Mouse (Mus musculus) ovary, postnatal 14 days (tissue): ENCODE measurements at regions not wholly inside any gene's neighbourhood (a gene's known extent, or its start where the extent isn't known, plus 50 kb on each side); places are given as distances from the start of the nearest gene placed in this dataset.
A peak's percentile ranks its signal among the peaks of the same experiment; 100 is the strongest.
"Not testable (repeated sequence)": the region's sequence is repeated elsewhere in the genome, so short reads cannot be mapped to it uniquely, and the experiment has no call there.

ENCODE experiments used
- DNase-seq: peaks from one replicate; pipeline ENCODE4 v3.0.0; 2022; ENCODE audit warnings: low spot score

DNA sequence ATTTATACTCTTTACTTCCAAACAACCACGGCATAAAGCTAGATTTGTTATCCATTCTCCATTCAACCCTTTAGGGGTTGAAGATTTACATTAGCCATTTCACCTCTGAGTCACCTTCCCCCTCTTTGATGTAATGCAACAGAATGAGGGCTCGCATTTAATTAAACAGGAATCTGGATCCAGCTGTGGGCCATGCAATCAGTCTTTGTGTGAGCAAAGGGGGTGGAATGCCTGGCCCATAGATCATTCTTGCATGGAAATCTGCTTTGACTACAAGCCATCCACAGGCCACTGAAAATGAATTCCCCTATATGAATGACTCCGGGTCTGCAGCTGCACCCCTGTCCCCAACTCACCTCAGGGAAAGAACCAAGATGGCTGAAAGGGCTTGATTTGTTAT, 574.4 kb downstream of the Cypt12 start:
- no peak for DNase-seq

DNA sequence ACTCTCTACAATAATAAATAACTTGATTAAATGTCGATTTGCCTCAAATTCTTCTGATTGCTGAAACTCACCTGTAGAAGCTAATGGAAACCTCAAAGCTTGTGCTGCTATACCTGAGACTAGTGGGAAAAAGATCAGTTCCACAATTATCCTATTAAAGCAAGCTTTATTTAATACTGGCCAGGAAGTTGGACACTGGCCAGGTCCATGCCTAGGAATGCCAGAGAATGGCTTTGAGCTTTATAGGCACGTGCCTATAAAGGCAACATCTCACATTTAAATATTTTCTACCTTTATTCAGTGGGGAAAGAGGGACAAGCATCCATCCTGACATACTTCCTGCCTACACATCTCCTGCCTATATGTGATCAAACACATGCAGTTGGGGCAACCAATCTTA, 575.8 kb downstream of the Cypt12 start:
- DNase-seq = no peak

DNA sequence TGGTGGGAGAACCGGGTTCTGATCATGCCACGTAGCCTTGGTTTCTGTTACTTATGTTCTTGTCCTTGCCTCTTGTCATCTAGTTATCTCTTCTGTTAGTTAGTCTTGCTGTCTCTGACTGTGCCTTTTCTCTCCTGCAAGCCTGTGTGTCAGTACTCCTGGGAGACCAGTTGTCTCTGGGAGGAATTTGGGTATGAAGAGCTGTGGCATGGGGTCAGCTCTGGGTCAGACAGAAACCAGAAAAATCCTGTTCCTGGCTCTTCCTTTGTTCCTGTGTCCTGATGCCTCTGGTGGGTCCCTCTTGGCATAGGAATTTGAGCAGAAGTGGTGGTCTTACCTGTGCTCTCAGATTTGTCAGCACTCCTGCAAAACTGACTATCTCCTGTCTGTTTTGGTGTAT, 609.0 kb downstream of the Cypt12 start:
- no peak for DNase-seq

DNA sequence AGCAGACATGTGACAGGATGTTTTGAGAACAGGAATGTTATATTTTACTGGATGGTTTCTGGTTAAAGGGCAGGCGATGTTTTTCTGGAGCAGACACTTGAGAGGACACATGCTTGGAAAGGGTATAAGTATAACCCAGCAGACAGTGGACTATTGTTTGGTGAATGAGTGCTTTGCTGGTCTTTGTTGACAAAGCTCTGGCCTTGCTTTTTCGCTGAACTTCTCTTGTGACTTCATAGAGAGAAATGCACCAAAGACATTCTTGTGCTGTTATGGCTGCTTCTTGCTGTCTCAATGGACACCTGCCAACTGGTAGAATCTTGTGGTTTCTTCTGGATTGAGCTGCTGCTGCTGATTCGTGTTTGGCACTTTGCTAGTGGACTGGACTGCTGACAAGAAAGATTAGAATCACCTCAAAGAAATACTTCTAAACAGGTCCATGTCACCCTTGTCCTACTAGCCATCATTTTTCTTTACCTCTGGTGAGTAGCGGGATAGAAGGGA, 612.1 kb downstream of the Cypt12 start:
- no peak for DNase-seq

DNA sequence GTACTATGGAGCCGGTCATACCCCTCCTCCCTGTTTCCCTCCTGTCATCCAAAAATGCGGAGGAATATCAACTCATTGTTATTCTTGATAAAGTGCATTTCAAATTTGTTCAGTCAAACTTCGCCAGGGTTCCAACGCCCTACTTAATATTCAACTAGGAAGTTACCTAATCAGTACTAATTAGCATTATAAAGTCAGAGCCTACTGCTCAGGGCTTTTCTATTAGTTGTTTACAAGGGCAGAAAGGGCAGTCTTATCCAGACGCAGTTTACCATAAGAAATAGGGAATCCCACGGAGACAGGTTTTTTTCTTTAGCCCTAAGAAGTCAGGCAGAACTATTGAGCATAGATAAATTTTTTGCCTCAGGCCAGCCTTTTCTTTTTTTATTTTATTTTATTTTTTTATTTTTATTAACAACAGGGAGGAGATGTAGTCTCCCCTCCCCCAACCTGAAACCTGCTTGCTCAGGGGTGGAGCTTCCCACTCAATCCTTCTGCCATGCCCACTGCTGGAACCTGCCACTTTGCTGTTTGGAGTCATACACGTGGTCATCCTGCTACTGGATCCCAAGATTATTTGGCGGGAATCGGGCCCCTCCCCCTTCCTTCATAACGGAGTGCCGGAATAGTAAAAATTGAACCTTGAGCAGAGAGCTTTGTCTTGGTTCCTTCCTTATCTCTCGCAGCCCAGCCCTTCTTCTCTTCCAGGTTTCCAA, 632.9 kb downstream of the Cypt12 start:
- DNase-seq = not testable (repeated sequence)

DNA sequence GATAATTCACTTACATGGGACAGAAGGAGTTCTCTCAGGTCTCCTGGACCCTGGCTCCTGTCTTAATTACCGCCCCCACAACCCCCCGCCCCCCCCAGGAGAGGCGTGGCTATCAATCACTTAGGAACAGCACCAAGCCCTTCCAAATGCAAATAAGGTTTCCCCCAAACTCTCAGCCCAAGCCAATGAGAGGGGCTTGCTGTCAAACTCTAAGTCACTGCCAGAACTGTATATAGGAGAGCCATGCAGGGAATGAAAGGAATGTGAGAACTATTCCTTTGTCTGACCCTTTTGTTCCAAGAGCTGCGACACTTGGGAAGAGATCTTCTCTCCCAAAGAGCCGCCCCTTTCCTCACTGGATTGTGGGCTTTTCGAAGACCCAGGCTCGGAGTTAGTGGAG, 672.4 kb downstream of the Cypt12 start:
- no peak for DNase-seq

DNA sequence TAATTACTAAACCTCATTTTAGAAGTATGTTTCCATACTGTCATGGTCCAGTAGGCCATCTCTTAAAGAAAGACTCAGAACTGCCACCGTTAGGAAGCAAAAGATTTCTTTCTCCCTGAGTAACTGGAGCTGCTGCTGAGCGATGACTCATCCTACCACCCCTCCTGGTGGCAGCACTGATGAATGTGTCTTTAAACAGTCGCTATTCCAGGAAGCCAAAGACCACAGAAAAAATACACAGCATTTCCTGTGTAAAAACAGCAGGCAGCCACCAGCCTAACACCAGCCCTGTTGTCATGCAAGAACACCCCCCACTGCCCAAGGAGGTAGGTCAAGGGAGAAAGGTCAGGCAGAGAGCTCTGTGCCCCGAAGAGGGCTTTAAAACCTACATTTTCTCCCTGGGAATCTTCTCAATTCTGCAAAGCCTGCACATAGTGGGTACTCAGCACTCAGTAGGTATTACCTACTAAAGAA, 675.7 kb downstream of the Cypt12 start:
- peak; percentile 21 for DNase-seq

DNA sequence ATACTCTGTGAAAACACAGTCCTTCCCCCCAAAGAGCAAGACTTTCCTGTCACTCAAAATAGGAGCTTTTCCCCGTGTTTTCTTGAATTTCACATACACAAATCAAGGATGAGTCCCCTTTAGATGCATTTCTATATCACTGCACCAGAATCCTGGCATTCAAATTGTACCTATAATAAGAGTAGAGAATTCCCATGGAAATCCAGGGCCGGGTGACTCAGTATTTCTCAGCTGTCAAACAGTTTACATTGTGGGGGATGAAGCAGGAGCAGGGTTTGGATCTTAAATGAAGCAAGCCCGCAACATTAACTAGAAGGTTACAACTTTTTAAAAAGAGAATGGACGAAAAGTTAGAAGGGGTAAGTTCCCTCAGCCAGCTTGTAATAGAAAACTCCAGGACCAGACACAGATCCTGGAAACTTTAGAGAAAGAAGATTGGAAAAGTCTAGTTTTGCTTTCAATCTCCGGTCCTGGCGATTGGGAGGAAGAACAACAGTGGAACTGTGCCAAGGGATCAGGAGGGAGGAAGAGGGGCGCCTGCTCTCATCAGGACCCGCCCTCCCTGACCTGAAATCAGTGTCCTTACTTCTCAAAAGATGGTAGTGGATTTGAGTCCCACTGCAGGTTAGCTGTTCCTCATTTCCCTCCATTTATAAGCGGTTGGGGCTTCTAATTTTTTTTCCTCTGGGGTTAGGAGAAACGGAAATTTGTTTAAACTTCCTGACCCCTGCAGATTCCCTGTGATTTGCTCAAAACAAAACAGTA, 676.4 kb downstream of the Cypt12 start:
- peak; percentile 17 for DNase-seq

DNA sequence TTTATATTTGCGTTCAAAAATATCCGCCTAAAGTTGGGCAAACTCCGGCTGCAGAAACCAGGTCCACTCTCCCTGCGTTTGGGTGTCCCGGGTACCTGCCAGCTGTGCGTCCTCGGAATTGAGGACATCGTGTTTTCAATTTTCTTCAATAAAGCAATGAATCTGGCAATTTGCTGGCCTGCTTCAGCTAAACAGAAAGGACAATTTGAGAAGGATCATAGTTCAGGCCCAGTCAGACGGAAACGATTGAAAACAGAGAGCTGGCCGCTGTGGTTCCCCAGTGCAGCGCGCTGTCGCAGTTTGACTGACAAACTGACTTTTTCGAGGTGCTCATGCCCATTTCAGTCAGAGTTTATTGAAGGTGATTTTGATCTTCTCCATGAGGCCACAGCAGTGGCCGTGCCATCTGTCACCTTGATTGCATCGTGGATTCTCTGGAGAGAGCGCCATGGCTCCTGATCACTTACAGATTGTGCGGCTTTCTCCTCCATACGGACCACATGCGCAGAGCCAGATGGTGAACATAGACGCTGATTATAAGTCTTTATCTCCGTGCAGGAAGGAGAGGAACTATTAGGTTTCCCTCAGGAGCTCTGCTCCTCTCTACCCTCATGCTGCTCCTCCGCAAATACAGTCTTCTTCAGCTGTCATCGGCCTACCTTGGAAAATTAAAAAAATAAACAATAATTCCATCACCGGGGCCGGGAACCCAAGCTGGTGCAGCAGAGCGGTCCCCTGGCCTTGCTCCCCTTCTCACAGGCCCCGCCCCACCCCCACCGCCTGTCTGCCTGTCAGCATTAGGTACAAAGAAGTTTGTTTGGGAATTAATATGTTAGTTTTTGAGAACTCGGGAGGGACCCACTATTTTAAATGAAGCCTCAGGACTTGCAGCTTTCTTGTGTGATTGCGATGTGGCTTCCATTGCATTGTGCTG, 677.5 kb downstream of the Cypt12 start:
- peak; percentile 11 for DNase-seq

DNA sequence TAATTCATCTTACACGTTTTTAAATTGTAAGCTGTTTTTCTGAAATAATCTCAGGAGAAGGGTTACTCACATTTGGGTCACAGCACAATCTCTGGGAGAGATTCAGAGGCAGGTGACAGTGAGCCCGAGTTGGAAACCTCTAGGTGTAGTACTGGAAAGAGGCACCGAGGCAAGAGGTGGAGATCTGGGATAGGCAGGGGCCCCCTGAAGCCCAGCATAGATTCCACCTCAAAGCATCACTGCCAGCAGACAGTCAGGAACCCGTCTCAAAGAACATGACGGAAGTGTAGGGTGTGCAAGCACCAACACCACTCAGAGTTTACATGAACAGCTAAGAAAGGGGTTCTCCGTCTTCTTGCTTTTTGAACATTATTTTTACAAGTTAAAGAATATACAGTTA, 678.2 kb downstream of the Cypt12 start:
- DNase-seq = no peak

DNA sequence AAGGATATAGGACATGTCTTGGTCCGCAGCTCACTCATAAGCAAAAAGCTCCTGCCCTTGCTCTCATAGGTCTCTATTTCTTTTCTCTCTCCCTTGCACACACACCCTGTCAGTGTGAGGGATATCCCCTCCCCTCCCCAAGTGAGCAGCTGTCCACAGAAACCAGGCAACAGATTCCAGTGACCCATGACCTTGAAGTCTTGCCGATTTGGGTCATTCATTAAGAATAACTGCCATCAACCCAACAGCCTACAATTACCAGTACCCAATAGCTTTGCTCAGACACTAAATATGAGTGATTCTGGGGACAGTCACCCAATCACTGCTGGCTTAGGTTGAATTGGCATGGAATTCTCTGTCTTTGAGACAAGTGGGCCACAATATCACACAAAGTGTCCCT, 678.6 kb downstream of the Cypt12 start:
- no peak for DNase-seq

DNA sequence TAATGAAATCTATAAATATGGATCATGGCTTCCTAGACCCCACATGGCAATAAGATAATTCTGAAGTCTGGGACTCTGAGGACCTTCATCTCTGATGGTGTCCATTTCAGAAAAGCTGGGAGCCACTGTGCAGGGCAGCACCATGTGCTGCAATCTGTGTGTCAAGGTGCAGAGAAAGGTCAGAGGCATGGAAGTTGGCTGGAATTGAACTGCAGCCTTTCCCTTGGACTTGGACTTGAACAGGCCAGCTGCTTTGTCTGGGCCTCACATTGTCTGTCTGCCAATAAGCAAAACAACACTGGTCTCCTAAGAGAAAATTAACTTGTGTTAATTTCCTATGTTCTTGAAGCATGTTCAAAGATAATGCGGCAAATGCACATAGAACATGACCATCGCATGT, 681.0 kb downstream of the Cypt12 start:
- DNase-seq = no peak

DNA sequence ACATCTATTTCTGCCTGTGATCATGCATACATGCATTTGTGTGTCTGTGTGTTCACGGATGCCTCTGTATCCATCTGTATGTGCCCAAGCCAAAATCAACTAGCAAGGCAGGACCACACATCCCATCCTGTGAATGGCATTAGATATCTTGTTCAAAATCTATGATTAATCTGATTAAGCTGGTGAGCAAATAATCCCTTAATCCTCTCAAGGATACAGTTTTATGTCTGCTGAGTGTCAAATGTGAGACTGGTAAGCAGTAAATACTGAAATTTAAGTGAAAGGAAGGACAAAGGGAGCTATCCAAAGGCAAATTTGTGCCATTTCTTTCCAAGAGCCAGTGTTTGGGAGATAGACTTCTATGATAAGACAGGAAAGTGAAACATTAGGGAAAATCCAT, 683.4 kb downstream of the Cypt12 start:
- no peak for DNase-seq

DNA sequence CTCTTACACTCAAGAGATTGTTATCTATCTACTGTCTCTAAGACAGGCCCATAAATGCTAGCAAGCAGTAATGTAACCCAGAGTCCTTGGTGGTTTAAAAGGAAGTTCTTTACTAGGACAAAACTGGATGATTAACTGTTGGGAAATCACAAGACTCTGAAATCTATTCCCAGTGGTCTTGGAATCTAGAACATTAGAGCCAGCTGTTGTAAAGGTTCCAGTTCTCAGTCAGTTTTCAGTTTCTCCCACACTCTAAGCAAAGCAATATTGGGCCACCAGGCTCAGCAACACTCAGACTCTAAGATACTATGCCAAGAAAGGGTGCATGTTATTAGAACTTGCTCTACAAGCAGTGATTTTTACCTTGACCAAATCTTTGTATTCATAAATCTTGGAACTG, 686.6 kb downstream of the Cypt12 start:
- DNase-seq = no peak

DNA sequence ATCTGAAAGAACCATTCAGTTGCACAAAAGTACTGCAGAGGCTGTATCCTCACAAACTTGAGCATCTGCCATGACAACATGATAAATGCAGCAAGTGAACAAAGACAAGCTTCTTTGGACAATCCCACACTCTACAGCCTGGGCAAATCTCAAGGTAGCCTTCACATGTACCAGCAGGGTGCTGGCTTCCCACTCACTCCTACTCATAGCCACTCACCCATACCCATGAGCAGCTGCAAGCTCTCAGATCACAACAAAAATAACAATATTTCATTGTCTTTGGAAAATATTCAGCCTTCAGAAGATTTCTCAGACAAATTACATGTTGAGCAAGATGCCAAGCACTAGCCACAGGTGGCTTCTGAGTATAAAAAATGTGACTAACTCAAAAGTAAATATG, 689.3 kb downstream of the Cypt12 start:
- DNase-seq = no peak

DNA sequence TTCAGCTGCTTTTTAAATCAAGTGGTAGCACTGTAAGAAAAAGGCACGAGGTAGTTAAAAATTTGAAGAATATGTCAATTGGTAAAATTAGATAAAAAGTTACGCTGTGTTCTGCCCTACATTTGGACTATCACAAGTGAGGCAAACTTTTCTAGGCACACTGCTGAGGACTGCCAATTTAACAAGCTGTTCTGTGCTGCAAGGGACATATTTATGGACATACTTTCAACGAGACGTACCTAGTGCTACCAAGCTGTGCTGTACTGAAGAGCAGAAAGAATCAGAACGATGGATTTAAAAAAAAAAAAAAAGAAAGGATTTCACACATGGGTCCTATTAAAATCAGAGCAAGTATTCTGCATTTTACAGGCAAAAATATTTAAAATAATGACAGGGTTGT, 692.1 kb downstream of the Cypt12 start:
- no peak for DNase-seq

DNA sequence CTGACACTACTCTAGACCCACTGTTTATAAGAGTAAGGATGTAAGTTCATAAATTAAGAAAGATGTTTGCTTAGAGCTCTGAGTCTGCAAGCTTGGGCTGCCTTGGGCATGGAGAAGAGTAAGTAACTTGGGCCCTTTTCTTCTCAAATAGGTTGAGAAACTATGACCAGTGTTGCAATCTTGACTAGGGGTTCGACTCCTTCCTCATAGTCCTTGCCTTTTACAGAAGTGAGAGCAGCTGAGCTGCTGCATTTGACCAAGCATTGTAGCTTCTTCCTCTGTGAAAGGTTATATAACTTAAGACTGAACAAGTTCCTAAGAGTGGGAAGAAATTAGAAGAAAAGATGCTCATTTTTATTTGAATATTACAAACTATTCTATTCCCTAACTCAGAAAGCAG, 693.5 kb downstream of the Cypt12 start:
- no peak for DNase-seq

DNA sequence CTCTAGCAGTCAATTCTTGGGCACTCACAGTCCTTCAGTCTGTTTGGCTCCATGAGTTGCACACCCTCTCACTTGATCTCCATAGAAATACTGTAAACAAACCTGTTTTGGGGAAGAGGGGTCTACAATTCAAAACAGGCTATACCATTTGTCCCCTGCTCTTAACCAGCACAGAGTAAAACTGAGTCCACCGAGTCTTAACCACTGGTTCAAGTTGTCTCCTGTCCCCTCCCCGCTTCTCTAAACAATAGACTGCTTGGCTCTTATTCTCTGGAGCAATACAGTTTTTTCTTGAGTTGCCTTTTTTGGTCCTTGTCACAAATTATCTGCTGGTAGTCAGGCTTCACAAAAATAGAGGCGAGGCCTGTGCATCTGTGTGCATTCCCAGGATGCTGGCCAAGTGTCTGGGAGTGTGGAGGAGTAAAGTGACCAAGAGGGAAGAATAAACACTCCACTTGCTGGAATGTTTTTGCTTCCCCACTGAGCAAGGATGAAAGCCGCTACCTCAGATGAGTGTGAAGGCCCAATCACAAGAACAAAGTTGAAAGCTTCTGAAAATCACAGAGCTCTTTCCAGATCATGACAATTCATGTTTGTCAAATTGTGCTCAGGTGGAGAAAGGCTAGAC, 695.3 kb downstream of the Cypt12 start:
- peak; percentile 7 for DNase-seq

DNA sequence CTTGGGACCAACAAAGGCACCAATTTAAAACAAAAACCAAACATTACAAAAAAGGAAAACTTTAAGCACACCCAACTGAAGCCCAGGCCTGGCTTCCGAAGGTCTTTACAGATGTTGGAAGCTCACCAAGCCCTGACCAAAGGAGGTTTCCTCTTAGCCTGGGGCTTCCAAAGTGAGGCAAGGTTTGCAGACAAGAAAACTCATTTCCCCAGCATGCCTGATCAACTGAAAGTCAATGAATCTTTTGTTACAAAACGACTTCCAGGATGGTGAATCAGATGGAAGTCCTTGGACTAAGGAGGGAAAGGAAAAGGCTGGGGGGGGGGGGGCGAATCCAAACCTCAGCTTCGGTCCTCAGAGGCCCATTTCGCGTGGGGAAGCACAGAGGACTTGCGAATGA, 697.3 kb downstream of the Cypt12 start:
- DNase-seq = no peak

DNA sequence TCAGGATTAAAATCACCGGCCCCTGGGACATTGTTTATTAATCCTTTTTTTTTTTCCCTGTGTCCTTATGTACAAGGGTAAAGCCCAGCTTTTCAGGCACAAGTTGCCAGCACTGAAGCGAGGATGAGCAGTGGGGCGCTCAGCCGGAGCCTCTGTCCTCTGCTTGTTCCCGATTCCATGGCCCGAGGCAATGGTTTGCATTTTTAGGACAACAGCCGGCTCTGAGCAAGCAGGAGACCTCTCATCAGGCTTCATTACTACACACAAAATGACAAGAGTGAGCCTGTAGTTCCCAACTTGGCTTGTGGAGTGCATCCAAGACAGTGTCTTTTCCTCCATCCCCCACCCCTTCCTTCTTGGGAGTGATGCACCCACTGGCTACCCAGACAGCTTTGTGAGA, 697.7 kb downstream of the Cypt12 start:
- no peak for DNase-seq

DNA sequence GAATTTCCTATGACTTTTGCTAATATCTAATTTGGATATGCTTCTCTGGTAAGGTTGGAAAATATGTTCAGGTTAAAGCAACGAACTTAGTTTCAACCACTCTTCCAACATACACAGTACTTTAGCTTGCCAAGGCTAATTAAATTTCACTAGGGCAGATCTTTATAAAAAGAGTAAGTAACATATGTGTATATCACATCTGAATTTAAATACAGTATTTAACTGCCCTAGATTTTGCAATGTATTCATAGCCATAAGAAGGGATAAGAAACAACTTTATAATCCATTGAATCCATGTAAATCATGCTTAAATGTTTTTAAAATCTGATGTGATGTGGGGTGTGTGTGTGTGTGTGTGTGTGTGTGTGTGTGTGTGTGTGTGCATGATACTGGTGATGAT, 705.3 kb downstream of the Cypt12 start:
- DNase-seq = no peak

DNA sequence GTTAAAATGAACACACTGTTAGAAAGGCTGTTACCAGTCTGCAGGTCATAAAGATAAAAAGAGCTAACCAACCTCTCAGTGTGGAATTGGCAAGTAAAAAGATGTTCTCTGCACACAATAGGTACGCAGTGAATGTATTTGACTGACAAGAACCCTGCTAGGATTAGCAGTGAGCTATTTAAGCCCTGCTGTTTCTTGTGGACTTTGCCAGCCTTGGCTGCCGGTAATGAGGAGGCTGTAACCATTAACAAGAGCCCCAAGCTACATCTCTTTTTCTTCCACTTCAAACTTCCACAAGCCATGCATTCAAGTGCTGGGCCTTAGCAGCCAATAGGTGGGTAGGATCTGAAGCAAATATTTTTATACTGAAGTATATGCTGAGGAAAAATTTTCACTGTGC, 717.5 kb downstream of the Cypt12 start:
- no peak for DNase-seq
